Mouse (Mus musculus) urinary bladder, postnatal 36 days (tissue): ENCODE data around the gene Ccdc42.
A peak's percentile ranks its signal among the peaks of the same experiment; 100 is the strongest.

Source experiments
- DNase-seq, 2 experiments: peaks; one replicate each; pipeline ENCODE4 v3.0.0; 2022; ENCODE audit warnings: low spot score in 2 of 2, mixed read lengths in 1 of 2

Gene Ccdc42

GRCm38 (mm10) chr11:68586721-68587120 is at the start of gene Ccdc42:
Gene Ccdc42, plus strand, starts transcription at chr11:68587021.
- no peak for DNase-seq

- DNase-seq: no peak
Observed at GRCm38 (mm10) chr11:68539621-68540020, 47.2 kb upstream of the Ccdc42 start.

- DNase-seq: peak in 1 of 2 experiments; percentile 12
Observed at GRCm38 (mm10) chr11:68544554-68544953, 42.3 kb upstream of the Ccdc42 start.

GRCm38 (mm10) chr11:68545172-68545571 is 41.6 kb upstream of the Ccdc42 start:
- DNase-seq: no peak

GRCm38 (mm10) chr11:68545682-68546222 is 41.1 kb upstream of the Ccdc42 start:
- no peak for DNase-seq

- no peak for DNase-seq
Observed at GRCm38 (mm10) chr11:68547484-68547883, 39.3 kb upstream of the Ccdc42 start.

- DNase-seq: no peak
Observed at GRCm38 (mm10) chr11:68549597-68549996, 37.2 kb upstream of the Ccdc42 start.

GRCm38 (mm10) chr11:68550358-68550757 is 36.5 kb upstream of the Ccdc42 start:
- DNase-seq: no peak

GRCm38 (mm10) chr11:68553981-68554471 is 32.8 kb upstream of the Ccdc42 start:
- DNase-seq: peak in 1 of 2 experiments; percentile 32

GRCm38 (mm10) chr11:68555918-68556584 is 30.8 kb upstream of the Ccdc42 start, which contains the start of gene Mfsd6l:
Gene Mfsd6l, plus strand, starts transcription at chr11:68556186.
- peak; percentile 69 to 71 for DNase-seq

- no peak for DNase-seq
Observed at GRCm38 (mm10) chr11:68559546-68559945, 27.3 kb upstream of the Ccdc42 start.

GRCm38 (mm10) chr11:68561957-68562950 is 24.6 kb upstream of the Ccdc42 start:
- DNase-seq: no peak

- DNase-seq: no peak
Observed at GRCm38 (mm10) chr11:68564356-68565031, 22.3 kb upstream of the Ccdc42 start.

- no peak for DNase-seq
Observed at GRCm38 (mm10) chr11:68565032-68565429, 21.8 kb upstream of the Ccdc42 start.

GRCm38 (mm10) chr11:68566447-68567059 is 20.3 kb upstream of the Ccdc42 start:
- DNase-seq: peak; percentile 44 to 67

- DNase-seq: peak in 1 of 2 experiments; percentile 32
Observed at GRCm38 (mm10) chr11:68570861-68571260, 16.0 kb upstream of the Ccdc42 start.

- no peak for DNase-seq
Observed at GRCm38 (mm10) chr11:68577076-68577475, 9.7 kb upstream of the Ccdc42 start.

- no peak for DNase-seq
Observed at GRCm38 (mm10) chr11:68579462-68579881, 7.3 kb upstream of the Ccdc42 start.

- DNase-seq: no peak
Observed at GRCm38 (mm10) chr11:68580566-68580965, 6.3 kb upstream of the Ccdc42 start.

- DNase-seq: no peak
Observed at GRCm38 (mm10) chr11:68583225-68583624, 3.6 kb upstream of the Ccdc42 start.

- DNase-seq: no peak
Observed at GRCm38 (mm10) chr11:68583906-68584480, 2.8 kb upstream of the Ccdc42 start.
